ENCODE assay signal across 7 mouse cellular contexts in the genomic region with DNA sequence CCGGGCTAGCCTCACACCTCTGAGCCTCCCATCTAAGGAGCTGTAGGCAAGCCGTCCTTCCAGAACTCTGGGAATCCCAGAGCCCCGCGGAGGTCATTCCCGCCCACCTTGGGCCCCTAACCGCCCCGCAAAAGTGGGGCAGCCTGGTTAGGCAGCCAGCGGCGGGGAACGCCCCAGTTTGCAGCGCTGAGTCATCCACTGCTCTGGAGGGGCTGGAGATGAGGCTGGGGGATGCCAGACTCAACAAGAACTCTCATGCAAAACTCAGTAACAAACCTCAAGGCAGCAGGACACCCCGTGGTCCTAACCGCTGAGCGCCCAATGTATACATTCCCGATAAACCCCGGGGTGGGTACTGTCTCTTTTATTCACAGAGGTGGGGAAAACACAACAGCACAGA. TPM values are rescaled to one million over a fixed set of nuclear protein-coding genes. Genes with fewer than 3 reads are reported as not detected.
DNase-seq lines count a peak whose midpoint lies in the region; ATAC-seq and TF ChIP-seq lines count a peak whose summit lies in the region.

No protein-coding gene starts in this region.

- H3K9ac ChIP-seq in embryonic facial prominence, embryonic 14.5 days (ENCODE audit: low read depth, low read length): 0 out of 2 replicates have a peak overlapping the region, but pooled peaks have one; percentile 15
- no peak overlapping the region for H3K9ac ChIP-seq in intestine, postnatal 0 days (ENCODE audit: low read depth, low read length)

- no peak for ATAC-seq in embryonic facial prominence, embryonic 14.5 days (ENCODE audit: low read depth)
- no peak for ATAC-seq in intestine, postnatal 0 days

- WGBS in embryonic facial prominence, embryonic 14.5 days: 12% methylated on average over 16 of the region's 16 CpGs
- WGBS in intestine, postnatal 0 days: 21% methylated on average over 16 of the region's 16 CpGs

- DNase-seq in layer of hippocampus, adult 2 months (ENCODE audit: low spot score in 2 of 2): no peak
- no peak for DNase-seq in layer of hippocampus, postnatal 10 days (ENCODE audit: low spot score in 2 of 2)
- no peak for DNase-seq in embryonic facial prominence, embryonic 14.5 days (ENCODE audit: low spot score)
- DNase-seq in retina, embryonic 14.5 days (ENCODE audit: low spot score): peak; percentile 37
- DNase-seq in cerebellum, adult 11 months: no peak
- no peak for DNase-seq in lung, postnatal 14 days

- no peaks in the 10 kb centered on the region for H3K36me3 ChIP-seq in embryonic facial prominence, embryonic 14.5 days (ENCODE audit: control insufficient read depth, insufficient read depth, low read length)
- H3K36me3 ChIP-seq in intestine, postnatal 0 days (ENCODE audit: control insufficient read depth, insufficient read depth): no peaks in the 10 kb centered on the region

- peaks cover 29% of the 10 kb centered on the region for H3K27me3 ChIP-seq in embryonic facial prominence, embryonic 14.5 days (replicated peaks; ENCODE audit: control insufficient read depth, insufficient read depth, low read length)
- peaks cover 50% of the 10 kb centered on the region for H3K27me3 ChIP-seq in intestine, postnatal 0 days (replicated peaks; ENCODE audit: control insufficient read depth, insufficient read depth, low read length)

- no peak for TF ChIP-seq CTCF in layer of hippocampus, adult 2 months (conservative IDR thresholded peaks at IDR 0.05)
- no peak for TF ChIP-seq CTCF in intestine, postnatal 0 days (IDR thresholded peaks at IDR 0.05; ENCODE audit: low read depth)

- peak overlapping the region; percentile 96 for H3K4me2 ChIP-seq in embryonic facial prominence, embryonic 14.5 days (ENCODE audit: low read depth, low read length)
- H3K4me2 ChIP-seq in intestine, postnatal 0 days (replicated peaks; ENCODE audit: low read depth): peak overlapping the region; percentile 80; the same call in 1 of the 2 replicates

- peaks cover 58% of the 10 kb centered on the region for H3K4me1 ChIP-seq in embryonic facial prominence, embryonic 14.5 days (ENCODE audit: control insufficient read depth, insufficient read depth, low read length)
- 0 out of 2 replicates have a peak, but pooled peaks cover 7% of the 10 kb centered on the region for H3K4me1 ChIP-seq in intestine, postnatal 0 days (replicated peaks; ENCODE audit: control insufficient read depth, insufficient read depth, low read length)

- 0 out of 2 replicates have a peak, but pooled peaks cover 4% of the 10 kb centered on the region for H3K9me3 ChIP-seq in embryonic facial prominence, embryonic 14.5 days (ENCODE audit: control insufficient read depth, low read length)
- H3K9me3 ChIP-seq in intestine, postnatal 0 days (ENCODE audit: control insufficient read depth): no peaks in the 10 kb centered on the region

- peak overlapping the region; percentile 95 for H3K27ac ChIP-seq in layer of hippocampus, adult 2 months
- no peak overlapping the region; the same call in 1 of the 2 replicates for H3K27ac ChIP-seq in embryonic facial prominence, embryonic 14.5 days (replicated peaks; ENCODE audit: low read depth, low read length)
- H3K27ac ChIP-seq in intestine, postnatal 0 days (ENCODE audit: low read depth, low read length): no peak overlapping the region

- peak overlapping the region; percentile 87 for H3K4me3 ChIP-seq in layer of hippocampus, adult 2 months
- H3K4me3 ChIP-seq in embryonic facial prominence, embryonic 14.5 days (ENCODE audit: low read depth, low read length): peak overlapping the region; percentile 66; the same call in 1 of the 2 replicates
- H3K4me3 ChIP-seq in intestine, postnatal 0 days (ENCODE audit: low read depth, low read length): 0 out of 2 replicates have a peak overlapping the region, but pooled peaks have one; percentile 59

RNA-seq across cellular contexts. Expression of gene Ptprs, which starts 4.2 kb away (rescaled TPM):
- total RNA-seq in layer of hippocampus, adult 2 months (2021): 100 to 1,000 TPM; 666 to 670 TPM
- 100 to 1,000 TPM; 817 to 911 TPM for total RNA-seq in layer of hippocampus, postnatal 10 days (2021)
- 104 and 116 TPM in 2 replicates for polyA plus RNA-seq in embryonic facial prominence, embryonic 14.5 days (2014; fragmentation: Nextera tagmentation; extraction: Ambion mirVana)
- 15.2 and 15.7 TPM in 2 replicates for polyA plus RNA-seq in intestine, postnatal 0 days (2015; fragmentation: Nextera tagmentation; extraction: Ambion mirVana)

RNA-seq across cellular contexts. Expression of gene Znrf4, which starts 40.1 kb away (rescaled TPM):
- total RNA-seq in layer of hippocampus, adult 2 months (2021): not detected
- not detected for total RNA-seq in layer of hippocampus, postnatal 10 days (2021)
- polyA plus RNA-seq in embryonic facial prominence, embryonic 14.5 days (2014; fragmentation: Nextera tagmentation; extraction: Ambion mirVana): not detected in 2 replicates
- not detected in 2 replicates for polyA plus RNA-seq in intestine, postnatal 0 days (2015; fragmentation: Nextera tagmentation; extraction: Ambion mirVana)
